Mouse (Mus musculus) telencephalon, adult 2 months (tissue): ENCODE data around the gene Prr18.
A peak's percentile ranks its signal among the peaks of the same experiment; 100 is the strongest.

Experiments
- DNase-seq: peaks from one replicate; pipeline ENCODE4 v3.0.0-alpha.2; 2011; ENCODE audit warnings: low read depth, low spot score

Gene Prr18

DNA sequence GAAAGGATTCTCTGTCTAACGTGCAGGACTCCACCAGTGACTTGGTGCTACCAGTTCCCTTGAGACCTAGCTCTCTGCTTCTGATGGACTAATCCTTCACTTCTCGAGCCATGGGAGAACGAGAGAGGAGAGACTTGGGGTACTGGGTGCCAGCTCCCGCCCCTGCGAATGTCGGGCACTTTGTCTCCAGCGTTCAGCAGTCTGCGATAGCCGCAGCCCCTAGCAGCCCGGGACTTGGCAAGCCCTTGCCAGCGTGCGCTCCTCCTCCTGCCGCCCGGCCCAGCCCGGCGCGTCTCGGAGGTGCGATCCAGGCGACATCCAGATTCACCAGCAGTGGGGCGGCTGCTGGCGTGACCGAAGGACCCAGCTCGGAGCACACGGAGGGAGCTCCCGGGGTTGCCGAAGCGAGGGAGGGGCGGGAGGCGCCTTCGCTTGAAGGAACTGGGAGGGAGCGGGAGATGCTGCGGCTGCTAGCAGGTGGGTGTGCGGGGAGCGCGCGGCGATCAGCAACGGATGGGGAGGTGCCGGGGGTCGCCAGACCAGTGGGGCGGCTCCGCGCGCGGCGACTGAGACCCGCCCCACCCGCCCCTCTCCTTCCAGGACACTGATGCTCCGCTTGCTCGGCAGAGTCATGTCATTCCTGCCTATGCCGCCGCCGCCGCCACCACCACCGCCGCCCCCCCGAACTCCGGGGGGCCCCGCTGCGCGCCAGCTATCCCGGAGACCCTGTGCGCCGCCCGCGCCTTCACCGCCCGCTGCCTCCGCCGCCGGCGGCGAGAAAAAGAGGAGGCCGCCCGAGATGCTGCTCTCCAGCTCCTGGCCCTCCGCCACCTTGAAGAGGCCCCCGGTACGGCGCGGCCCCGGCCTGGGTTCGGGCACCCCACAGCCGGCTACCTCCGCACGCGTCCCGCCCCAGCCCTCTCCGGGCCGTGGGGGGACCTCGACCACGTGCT is 3.4 kb downstream of the Prr18 start:
- DNase-seq: no peak

DNA sequence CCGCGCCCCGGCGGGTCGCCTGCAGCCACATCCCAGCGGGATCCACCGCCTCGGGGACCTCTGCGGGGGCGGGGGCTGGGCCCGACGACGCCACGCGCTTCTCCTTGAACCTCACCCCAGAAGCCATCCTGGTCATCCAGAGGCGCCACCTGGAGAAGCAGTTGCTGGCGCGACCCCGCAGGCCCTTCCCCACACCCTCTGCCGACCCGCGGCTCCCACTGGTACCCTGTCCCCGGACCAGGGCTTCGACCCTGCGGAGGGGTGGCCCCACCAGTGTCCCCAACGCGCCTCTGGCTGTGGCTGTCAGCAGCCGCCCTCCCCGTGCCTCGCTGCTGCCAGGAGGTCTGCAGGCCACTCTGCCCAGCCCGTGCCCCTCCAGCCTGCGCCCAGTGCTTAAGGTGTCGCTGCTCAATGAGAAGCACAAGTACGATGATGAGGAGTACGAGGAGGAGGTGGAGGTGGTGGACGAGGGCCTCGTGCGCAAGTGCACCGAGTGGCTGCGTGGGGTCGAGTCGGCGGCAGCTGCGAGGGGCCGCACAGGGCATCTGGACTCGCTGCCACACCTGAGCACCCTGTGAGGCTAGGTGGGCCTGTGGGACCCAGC is 4.2 kb downstream of the Prr18 start:
- DNase-seq: no peak

DNA sequence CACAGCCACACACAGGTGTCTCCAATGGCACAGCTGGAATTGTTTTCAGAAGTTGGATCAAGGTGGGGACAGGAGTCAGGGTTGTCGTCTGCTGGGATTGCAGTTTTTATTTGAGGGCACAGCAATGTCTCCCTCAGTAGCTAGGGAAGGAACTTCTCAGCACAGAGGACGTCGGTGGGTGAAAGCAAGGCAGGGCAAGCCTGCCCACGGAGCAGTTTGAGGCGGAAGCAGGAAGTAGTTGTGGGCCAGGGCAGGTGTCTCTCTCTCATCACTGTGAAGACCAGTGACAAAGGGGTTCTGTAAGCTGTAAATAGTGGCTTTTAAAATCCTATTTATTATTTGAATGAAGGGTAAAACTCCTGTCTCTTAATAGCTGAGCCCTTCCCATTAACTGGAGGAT is 5.4 kb downstream of the Prr18 start:
- DNase-seq: no peak

DNA sequence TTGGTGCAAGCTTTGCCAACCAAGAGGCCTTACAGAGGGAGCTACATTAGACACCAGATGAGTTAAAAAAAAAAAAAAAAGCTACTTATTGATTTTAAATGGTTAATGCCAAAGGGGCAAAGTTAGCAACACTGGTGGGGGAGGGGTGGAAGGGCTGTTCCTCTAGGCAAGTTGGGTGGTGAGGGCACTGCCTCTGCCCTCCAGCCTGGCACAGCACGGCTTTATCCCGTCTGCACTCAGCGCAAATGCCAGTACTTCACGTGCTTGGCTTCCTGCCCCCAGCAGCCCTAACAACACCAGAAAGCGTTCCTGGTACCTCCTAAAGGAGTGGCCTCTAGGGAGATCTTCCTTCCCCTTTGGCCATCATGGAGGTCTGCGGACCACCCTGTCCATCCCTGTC is 6.2 kb downstream of the Prr18 start:
- DNase-seq: no peak

DNA sequence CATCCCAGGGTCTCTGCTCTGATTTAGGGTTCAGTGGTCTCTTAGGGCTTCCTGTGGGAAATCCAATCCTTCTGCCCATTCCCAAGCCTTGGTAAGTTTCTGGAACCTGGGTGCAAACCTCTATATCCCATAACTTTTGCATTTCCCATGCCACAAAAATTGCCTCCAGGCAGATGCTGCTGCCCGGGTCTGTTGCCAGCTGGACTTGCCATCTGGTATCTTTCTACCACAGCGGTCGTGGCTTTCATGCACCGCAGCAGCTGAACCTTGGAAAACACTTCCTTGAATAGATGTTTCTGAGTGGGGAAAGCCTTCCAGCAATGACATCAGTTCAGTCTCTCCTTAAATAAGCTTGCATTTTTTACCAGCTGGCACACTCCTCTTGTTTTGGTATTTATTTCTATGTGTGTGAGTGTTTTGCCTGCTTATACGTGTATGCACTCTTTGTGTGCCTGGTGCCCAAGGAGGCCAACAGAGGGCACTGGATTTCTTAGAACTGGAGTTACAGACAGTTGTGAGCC is 10.6 kb downstream of the Prr18 start:
- DNase-seq: no peak

DNA sequence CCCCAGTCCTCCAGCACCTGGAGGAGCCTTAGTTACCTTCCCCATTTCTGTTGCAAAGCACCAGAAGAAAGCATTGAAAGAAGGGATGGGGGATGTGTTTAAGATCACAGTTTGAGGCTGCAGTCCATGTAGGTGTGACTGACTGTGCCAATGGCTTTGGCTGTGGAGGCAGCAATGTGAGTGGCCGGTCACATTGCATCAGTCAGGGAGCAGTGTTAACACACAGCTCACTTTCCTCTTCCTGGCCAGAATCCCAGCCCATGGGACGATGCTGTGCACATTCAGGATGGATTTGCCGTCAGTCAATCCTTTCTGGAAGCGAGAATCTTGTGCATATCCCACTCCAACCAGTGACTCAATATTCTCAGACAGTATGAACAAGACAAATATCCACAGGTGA is 11.7 kb downstream of the Prr18 start:
- no peak for DNase-seq

DNA sequence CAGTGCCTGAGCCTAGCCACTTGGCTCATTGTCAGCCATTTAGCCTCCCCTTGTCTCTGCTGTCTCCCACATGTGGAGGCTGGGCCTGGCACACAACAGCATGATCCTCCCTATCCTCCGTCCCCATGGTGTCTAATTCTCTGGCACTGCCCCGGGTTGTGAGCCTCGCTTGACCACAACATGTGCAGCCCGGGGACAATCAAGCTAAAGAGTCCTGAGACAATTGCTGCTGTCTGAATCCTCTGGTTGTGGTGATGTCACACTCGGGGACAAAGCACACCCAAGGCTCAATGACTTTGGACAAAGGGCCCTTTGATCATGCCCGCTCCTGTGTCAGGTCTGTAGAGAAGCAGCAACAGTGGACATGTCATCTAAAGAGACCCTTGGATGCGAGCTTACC is 13.8 kb downstream of the Prr18 start:
- DNase-seq: peak; percentile 79

DNA sequence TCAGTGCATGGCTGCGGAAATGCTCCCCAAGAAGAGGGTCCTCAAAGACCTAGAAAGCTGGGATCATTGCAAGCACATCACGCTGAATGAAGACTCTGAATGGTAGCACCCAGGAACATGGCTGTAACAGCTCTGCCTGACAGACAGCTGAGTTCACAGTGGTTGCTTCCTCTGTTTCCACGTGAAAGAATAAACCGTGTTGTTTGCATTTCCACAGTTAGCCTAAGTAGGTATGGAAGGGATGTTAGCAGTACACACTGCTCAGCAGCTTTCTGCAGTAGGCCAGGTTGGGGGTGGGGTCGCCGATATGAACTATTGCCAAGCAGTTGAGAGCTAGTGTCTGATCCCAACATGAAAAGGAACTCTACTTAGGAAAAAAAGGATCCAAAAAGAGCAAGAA is 18.4 kb downstream of the Prr18 start, which contains the start of gene T2:
T2 (plus strand) TSS at position 301 of the 400 bp plus-strand sequence.
- DNase-seq: no peak

DNA sequence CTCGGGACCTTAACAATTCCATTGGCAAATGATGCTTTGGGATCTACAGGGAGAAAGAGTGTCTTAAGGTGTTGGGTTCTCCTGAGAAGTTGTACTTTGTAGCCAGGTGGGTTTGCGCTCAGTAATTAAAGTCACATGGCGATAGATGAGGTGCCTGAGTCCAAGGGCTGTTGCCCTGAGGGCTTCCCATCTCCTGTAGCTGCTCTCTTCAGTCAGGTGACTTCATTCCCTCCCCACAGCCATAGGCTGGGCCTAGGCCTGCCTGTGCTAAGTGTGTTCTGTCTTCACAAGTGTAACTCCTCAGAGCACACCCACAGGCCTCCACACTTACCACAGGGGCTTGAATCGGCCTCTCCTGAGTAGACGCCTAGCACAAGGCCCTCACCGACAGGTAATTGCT is 20.2 kb downstream of the Prr18 start:
- no peak for DNase-seq

DNA sequence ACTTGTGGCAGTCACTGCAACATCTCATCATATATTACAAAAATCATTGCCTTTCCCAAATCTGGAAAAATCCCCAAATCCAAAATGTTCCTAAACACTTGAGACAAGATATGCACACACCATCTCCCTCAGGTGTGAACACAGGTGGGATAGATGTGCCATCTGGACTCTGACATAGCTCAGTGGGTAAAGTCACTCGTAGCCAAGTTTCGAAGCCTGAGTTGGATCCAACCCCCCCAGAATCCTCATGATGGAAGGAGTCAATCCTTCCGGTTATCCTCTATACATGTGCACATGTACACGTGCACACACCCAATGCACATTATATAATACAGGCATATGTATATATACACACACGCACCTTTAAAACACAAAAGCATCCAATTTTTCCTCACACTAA is 23.6 kb downstream of the Prr18 start:
- no peak for DNase-seq

DNA sequence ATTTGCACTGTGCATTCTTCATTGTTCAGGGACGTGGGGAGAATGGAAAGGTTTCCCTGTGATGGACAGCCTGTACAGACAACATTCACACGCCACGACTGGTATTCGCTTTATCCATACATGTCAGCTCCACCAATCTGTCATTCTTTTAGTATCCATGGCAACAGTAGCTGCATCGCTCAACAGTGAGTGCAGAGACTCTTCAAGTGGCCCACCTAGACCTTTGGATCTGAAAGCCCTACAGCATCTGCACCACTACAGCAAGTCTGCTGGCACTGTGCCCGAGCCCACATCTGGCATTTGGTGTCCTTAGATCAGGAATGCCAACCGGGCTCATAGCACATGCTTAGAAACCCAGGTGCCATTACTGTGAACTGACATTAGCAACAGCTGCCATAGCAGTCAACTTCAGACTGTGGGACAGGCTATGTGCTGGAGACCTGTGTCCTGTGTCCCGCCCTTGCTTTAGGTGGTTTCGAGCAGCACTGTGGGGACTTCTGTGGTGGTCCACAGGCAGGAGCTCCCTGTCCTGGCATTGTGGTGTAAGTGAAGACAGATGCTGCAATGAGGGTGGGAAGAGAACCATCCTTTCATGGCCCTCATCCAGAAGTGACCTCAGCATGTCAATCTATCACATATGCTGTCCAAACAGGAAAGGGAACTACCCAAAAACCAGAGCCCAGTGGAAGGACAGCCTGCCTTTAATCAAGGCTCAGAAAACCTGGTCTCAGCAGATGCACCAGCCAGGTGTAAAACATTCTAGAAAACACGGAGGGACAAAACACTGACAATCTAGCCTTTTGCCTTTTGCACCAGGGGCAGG is 24.2 kb downstream of the Prr18 start:
- no peak for DNase-seq

DNA sequence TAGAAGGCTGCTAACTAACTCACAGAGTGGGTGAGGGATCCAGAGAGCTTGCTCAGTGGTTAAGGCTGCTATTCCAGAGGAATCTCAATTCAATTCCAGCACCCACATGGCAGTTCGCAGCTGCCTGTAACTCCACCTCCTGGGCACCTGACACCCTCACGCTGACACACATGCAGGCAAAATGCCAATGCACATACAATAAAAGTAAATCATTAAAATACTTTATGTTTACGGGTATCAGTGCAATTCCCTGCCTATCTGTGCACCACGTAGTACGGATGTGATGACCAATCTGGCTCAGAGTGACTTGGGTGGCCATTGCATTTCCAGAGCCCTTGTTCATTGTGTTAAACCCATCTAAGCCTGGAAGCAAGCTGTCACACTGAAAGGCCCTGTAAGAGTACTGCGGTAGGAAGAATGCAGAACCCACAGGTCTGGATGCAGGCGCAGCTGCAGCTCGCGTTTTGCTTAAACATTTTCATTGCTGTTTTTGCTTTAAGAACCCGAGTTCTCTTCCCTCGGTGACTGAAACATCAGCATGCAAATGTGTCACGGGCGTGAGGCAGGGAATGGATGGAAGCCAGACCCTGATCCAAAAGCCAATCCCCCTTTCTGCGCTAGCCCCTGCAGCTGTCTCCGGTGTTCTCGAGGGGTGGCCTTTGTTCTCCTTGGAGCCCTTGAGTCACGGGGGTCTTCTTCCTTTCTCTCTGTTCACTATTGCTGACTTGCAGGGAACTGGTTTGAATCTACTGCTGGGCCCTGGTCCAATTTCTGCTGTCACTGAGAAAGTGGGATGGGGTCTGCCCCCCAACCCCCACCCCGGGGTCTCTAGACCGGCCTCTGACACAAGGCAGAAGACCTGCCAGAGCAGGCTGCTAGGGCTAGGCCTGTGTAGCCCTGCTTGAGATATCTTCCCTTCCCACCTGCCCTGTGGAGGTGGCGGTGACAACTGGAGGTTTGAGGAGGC is 30.5 kb downstream of the Prr18 start:
- DNase-seq: no peak

DNA sequence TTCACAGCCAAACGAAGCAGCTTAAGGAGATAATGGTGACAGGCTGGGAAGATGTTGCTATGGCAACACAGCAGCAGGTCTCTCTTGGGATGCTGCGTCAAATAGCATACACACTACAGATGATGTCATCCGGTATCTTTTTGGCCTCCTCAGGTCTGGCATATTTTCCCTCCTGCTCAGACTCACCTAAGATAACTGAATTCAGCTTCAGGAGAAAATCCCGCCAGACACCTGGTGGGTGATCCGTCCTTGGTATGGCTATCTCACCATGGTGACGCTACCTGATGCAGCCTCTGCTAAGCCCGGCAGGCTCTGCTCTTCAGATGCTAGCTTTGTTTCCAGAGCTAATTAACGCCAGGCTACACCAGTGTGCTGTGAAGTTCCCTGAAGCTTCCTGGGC is 31.3 kb downstream of the Prr18 start:
- peak; percentile 95 for DNase-seq

DNA sequence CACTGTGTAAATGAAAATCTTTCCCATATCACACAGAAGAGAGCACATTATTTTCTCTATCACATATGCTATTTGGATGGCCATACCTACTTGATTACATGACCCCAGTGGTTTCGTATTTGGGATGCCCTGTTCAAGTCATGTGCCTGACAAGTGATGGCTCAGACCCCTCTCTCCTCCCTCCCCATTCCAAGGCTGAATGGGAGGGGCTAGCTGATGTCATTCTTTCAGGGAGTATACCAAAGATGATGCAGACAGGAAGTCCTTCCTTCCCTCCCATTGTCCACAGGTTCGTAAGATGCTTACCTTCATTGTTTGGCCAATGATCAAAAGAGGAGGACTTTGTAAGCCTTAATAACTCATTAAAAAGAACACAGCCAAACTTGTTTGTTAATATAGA is 31.9 kb downstream of the Prr18 start:
- no peak for DNase-seq

DNA sequence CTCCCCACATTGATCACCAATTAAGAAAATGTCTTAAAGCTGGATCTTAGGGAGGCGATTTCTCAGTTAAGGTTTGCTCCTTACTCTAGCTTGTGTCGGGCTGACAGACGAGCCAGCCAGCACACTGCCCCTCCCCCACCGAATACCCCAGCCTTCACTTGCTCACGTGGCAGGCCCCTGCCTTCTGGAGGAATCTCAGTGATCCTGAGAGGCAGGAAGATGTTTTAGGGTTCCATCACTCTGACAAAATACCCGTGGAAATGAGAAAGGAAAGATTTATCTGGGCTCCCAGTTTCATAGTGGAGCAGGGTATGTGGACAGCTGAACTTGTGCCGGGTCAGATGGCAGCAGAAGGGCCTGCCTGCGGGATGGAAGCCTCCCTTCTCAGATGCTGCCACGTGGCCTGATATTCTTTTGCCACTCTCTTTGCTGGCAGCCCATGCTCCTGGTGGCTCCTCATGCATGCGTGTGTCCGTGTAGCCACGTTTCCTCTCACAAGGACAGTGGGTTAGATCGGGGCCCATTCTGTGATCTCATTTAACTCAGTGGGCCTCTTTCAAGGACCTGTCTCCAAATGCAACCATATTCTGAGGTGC is 33.5 kb downstream of the Prr18 start:
- no peak for DNase-seq

DNA sequence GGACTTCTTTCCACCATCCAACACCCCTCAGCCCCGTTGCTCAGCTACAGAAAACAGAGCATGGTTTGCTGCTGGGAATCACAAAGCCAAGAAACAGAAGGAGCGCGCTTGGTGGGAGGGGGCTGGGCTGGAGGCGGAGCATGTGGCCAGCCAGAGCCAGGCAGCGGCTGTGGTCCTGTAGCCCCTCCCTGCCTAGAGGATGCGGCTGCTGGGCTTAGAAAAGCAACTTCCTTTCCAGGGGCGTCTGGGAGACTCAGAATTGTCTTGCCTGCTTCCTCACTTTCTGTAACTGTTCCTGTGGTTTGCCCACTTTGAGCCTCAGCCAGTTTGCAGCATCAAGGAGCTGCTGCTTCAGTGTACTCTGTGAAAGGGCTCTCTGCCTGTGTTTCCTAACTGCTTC is 34.6 kb downstream of the Prr18 start:
- peak; percentile 80 for DNase-seq

DNA sequence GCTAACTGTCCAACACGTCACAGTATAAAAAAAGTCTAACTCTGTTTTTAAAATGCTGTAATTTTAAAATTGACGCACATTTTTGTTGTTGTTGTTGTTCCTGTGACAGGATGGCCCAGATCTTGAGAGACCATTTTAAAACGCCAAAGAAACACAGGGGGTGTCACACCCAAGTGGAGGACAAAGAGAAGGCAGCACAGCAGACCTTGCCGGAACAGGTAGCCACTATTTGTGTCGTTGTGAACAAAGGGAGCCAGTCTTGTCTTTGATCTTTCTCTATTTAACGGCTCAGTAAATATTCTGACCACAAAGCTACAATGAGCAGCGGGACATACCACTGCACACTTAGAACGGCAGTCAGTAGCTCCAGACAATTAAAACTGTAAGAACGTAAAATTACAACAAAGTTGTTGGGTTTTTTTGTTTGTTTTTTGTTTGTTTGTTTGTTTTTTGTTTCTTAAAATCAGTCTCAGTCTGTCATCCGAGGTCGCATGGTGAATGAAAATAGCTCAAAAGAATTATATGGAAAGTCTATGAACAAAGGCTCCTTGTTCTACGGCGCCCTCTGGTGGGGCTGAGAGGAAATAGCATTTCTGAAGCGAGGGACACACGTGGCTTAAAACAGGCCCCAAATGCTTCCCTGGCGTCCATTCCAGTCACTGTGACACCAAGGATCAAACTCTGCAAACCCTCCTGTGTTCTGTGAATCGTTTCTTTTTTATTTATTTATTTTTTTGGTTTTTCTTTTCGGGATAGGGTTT is 35.2 kb downstream of the Prr18 start:
- DNase-seq: peak; percentile 57

DNA sequence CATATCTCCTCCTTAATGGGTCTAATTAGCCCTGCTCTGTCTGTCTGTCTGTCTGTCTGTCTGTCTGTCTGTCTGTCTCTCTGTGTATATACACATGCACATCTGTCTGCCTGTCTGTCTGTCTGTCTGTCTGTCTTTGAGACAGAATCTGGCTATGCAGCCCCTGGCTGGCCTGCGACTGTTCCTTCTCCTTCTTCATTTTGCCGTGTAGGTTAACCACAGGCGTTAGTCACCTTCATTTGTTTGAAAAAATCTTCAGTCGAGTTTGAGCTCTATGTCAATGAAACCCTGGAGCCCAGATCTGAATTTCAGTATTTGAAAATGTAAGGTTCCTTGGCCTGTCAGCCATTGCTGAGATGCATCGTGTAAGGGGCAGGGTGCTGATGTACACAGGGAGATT is 40.0 kb downstream of the Prr18 start:
- no peak for DNase-seq

DNA sequence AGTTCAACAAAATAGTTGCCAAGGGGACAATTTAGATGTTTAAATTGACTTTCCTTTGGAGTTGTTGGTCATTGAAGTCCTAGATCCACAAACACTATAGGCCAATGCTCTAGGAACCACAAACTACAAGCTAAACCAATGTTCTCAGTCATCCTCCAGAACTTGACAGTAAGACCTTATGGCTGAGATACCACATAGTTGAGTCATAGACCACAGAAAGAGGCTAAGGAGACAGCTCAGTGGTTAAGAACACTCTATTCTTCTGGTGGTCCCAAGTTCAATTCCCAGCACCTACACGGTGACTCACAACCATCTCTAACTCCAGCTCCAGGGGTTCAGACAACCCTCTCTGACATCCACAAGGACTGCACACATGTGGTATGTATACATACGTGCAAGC is 48.2 kb downstream of the Prr18 start:
- no peak for DNase-seq

DNA sequence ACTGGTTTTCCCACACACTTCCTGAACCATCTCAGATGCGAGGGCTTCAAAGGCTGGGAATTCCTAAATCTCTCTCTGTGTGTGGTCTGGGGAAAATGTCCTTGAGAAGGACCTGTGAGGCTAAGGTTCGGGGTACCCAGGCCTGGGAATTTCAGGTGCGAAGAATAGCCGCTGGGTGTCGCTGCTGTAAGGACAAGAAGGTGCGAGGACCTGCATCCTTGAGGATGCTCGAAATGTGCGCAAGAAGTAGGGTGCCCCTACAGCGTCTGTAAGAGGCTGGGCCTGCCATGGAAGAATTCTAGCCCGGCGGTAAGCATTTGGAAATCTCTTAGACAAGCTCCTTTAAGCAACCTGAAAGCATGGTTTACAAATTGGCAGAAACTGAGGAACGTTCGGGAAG is 51.2 kb downstream of the Prr18 start:
- DNase-seq: no peak
